Mouse (Mus musculus): Measurements from ENCODE around the gene Hyal3. TPM values are rescaled to one million over a fixed set of nuclear protein-coding genes. Genes with fewer than 3 reads are reported as not detected.

The Hyal3 gene
- polyA plus RNA-seq, 1 experiment from 2014 or later = 1.8 TPM

- Histone ChIP-seq H3K27ac (replicated peaks) (peak overlapping the region; percentile 89), H3K4me1 (replicated peaks) (peaks cover 94% of the 10 kb centered on the region), H3K27me3 (no peaks in the 10 kb centered on the region), H3K4me3 (no peak overlapping the region), H3K9ac (peak overlapping the region; percentile 26; the same call in 1 of the 2 replicates), H3K9me3 (no peaks in the 10 kb centered on the region), H3K36me3 (no peaks in the 10 kb centered on the region), H3K4me2 (peak overlapping the region; percentile 70)
- no peak for ATAC-seq (ENCODE audit: low FRiP score, low read depth)
- 42% methylated on average over 15 of the region's 15 CpGs for WGBS
Measured at GRCm38 (mm10) chr9:107628721-107629410, 48.2 kb downstream of the Hyal3 start.

DNA sequence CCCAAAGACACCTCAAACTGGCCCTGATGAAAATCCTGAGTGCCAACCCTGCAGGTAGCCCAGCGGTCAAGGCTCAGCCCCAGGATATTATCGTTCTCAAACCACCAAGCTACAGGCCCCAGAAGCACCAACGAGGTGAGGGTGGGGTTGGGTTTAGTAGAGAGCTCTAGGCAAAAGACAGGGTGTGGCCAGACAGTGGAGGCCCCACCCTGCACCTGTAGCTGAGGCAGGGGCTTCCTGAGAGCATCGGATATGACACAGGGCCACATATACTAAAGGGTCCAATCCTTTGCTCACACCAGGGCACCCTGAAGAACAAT is 48.8 kb downstream of the Hyal3 start:
- Histone ChIP-seq H3K4me3 (no peak overlapping the region), H3K9ac (peak overlapping the region; percentile 17)

DNA sequence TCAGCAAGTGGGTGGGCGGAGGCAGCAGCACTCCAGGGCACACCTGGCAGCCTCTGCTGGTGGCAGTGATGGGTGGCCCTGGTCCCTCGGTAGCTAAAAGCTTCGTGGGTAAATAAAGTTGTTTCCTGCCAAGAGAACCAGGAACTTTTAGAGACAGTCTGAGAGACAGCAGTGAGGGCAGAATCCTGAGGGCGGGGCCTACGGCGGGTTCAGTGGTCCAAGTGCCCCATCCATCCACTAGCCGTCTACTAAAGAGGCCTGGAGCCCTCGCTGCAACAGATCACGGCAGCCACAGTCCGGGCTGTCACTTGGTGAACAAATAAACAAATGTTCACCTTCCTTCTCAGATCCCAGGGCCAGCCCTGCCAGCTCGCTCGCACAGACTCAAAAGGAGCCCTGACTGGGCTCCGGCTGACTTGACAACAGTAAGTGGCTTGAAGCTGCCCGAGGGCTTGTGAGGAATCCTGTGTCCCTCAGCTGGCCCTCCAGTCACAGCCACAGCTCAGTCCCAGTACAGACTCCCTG is 49.3 kb downstream of the Hyal3 start:
- peak overlapping the region; percentile 12; the same call in 1 of the 2 replicates for H3K4me3 ChIP-seq
- peak overlapping the region; percentile 23 for H3K9ac ChIP-seq
- WGBS = 11% methylated on average over 14 of the region's 14 CpGs
- H3K4me1 ChIP-seq (replicated peaks) = peaks cover 97% of the 10 kb centered on the region
- peak overlapping the region; percentile 70 for H3K4me2 ChIP-seq
- H3K27ac ChIP-seq (replicated peaks) = peak overlapping the region; percentile 89
- ATAC-seq (ENCODE audit: low FRiP score, low read depth) = peak; percentile 10
- no peaks in the 10 kb centered on the region for H3K27me3 ChIP-seq
- H3K36me3 ChIP-seq = no peaks in the 10 kb centered on the region
- no peaks in the 10 kb centered on the region for H3K9me3 ChIP-seq

More for the DNA sequence above, 48.8 kb downstream of the Hyal3 start:
- H3K27me3 ChIP-seq = no peaks in the 10 kb centered on the region
- H3K27ac ChIP-seq (replicated peaks) = peak overlapping the region; percentile 89
- WGBS = 24% methylated on average over 4 of the region's 4 CpGs
- no peak for ATAC-seq (ENCODE audit: low FRiP score, low read depth)
- peaks cover 98% of the 10 kb centered on the region for H3K4me1 ChIP-seq (replicated peaks)
- H3K4me2 ChIP-seq = peak overlapping the region; percentile 70
- no peaks in the 10 kb centered on the region for H3K9me3 ChIP-seq
- no peaks in the 10 kb centered on the region for H3K36me3 ChIP-seq

DNA sequence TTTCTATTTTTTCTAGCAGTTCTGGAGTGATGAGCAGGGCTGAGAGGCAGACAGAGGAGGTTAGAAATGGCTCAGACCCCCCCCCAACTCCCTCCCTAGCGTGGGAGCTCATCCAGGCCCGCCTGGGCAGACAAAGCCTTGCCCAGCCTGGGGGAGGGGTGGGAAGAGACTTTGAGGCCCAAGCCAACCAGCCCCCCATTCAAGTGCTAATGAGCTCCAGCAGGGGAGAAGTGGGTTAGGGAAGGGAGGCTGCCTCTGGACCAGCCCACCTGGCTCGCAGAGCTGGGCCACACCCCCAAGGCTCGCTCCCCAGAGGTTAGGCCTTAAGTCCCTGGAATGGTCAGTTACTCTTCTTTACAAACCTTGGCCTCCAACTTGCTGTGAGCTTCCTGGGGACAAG is 50.0 kb downstream of the Hyal3 start:
- Histone ChIP-seq H3K27me3 (no peaks in the 10 kb centered on the region), H3K27ac (replicated peaks) (peak overlapping the region; percentile 89), H3K4me1 (replicated peaks) (peaks cover 95% of the 10 kb centered on the region), H3K4me2 (peak overlapping the region; percentile 70), H3K9ac (peak overlapping the region; percentile 23), H3K9me3 (no peaks in the 10 kb centered on the region), H3K4me3 (peak overlapping the region; percentile 12; the same call in 1 of the 2 replicates), H3K36me3 (no peaks in the 10 kb centered on the region)
- ATAC-seq (ENCODE audit: low FRiP score, low read depth) = peak; percentile 29
- WGBS = 2% methylated on average over 4 of the region's 4 CpGs

- ATAC-seq (ENCODE audit: low FRiP score, low read depth) = no peak
- 23% methylated on average over 9 of the region's 9 CpGs for WGBS
- H3K4me2 ChIP-seq = peak overlapping the region; percentile 70
- H3K9ac ChIP-seq = no peak overlapping the region
- peak overlapping the region; percentile 89 for H3K27ac ChIP-seq (replicated peaks)
- H3K9me3 ChIP-seq = no peaks in the 10 kb centered on the region
- H3K4me1 ChIP-seq (replicated peaks) = peaks cover 94% of the 10 kb centered on the region
- no peaks in the 10 kb centered on the region for H3K36me3 ChIP-seq
- peak overlapping the region; percentile 87; the same call in 1 of the 2 replicates for H3K4me3 ChIP-seq
- no peaks in the 10 kb centered on the region for H3K27me3 ChIP-seq
Measured at GRCm38 (mm10) chr9:107631311-107631826, 50.8 kb downstream of the Hyal3 start.

- Histone ChIP-seq H3K36me3 (no peaks in the 10 kb centered on the region), H3K27ac (replicated peaks) (peak overlapping the region; percentile 89), H3K9me3 (no peaks in the 10 kb centered on the region), H3K4me1 (replicated peaks) (peaks cover 93% of the 10 kb centered on the region), H3K4me2 (peak overlapping the region; percentile 70), H3K4me3 (peak overlapping the region; percentile 87), H3K27me3 (no peaks in the 10 kb centered on the region), H3K9ac (peak overlapping the region; percentile 96; the same call in 1 of the 2 replicates)
- no peak for ATAC-seq (ENCODE audit: low FRiP score, low read depth)
- WGBS = 51% methylated on average over 8 of the region's 8 CpGs
Measured at GRCm38 (mm10) chr9:107631861-107632260, 51.2 kb downstream of the Hyal3 start.

- no peaks in the 10 kb centered on the region for H3K27me3 ChIP-seq
- no peaks in the 10 kb centered on the region for H3K9me3 ChIP-seq
- no peak for ATAC-seq (ENCODE audit: low FRiP score, low read depth)
- H3K4me2 ChIP-seq = peak overlapping the region; percentile 70
- peaks cover 93% of the 10 kb centered on the region for H3K4me1 ChIP-seq (replicated peaks)
- H3K36me3 ChIP-seq = no peaks in the 10 kb centered on the region
- H3K27ac ChIP-seq (replicated peaks) = peak overlapping the region; percentile 89
- 24% methylated on average over 6 of the region's 6 CpGs for WGBS
- peak overlapping the region; percentile 96 for H3K9ac ChIP-seq
- H3K4me3 ChIP-seq = peak overlapping the region; percentile 87
Measured at GRCm38 (mm10) chr9:107632478-107632877, 51.9 kb downstream of the Hyal3 start.

GRCm38 (mm10) chr9:107633091-107633660 is 52.6 kb downstream of the Hyal3 start:
- peak; percentile 7; the same call in 1 of the 2 replicates for ATAC-seq (ENCODE audit: low FRiP score, low read depth)
- no peaks in the 10 kb centered on the region for H3K36me3 ChIP-seq
- H3K27me3 ChIP-seq = no peaks in the 10 kb centered on the region
- peaks cover 88% of the 10 kb centered on the region for H3K4me1 ChIP-seq (replicated peaks)
- peak overlapping the region; percentile 96 for H3K9ac ChIP-seq
- H3K4me2 ChIP-seq = peak overlapping the region; percentile 70
- H3K27ac ChIP-seq (replicated peaks) = peak overlapping the region; percentile 89
- 1% methylated on average over 33 of the region's 33 CpGs for WGBS
- H3K9me3 ChIP-seq = no peaks in the 10 kb centered on the region
- peak overlapping the region; percentile 87 for H3K4me3 ChIP-seq

GRCm38 (mm10) chr9:107633661-107634405 is 53.2 kb downstream of the Hyal3 start:
- under 1% methylated on average over 15 of the region's 15 CpGs for WGBS
- Histone ChIP-seq H3K9ac (peak overlapping the region; percentile 96), H3K27me3 (no peaks in the 10 kb centered on the region), H3K36me3 (no peaks in the 10 kb centered on the region), H3K4me2 (peak overlapping the region; percentile 70), H3K27ac (replicated peaks) (peak overlapping the region; percentile 89), H3K4me1 (replicated peaks) (peaks cover 82% of the 10 kb centered on the region), H3K9me3 (no peaks in the 10 kb centered on the region), H3K4me3 (peak overlapping the region; percentile 87)
- ATAC-seq (ENCODE audit: low FRiP score, low read depth) = no peak

DNA sequence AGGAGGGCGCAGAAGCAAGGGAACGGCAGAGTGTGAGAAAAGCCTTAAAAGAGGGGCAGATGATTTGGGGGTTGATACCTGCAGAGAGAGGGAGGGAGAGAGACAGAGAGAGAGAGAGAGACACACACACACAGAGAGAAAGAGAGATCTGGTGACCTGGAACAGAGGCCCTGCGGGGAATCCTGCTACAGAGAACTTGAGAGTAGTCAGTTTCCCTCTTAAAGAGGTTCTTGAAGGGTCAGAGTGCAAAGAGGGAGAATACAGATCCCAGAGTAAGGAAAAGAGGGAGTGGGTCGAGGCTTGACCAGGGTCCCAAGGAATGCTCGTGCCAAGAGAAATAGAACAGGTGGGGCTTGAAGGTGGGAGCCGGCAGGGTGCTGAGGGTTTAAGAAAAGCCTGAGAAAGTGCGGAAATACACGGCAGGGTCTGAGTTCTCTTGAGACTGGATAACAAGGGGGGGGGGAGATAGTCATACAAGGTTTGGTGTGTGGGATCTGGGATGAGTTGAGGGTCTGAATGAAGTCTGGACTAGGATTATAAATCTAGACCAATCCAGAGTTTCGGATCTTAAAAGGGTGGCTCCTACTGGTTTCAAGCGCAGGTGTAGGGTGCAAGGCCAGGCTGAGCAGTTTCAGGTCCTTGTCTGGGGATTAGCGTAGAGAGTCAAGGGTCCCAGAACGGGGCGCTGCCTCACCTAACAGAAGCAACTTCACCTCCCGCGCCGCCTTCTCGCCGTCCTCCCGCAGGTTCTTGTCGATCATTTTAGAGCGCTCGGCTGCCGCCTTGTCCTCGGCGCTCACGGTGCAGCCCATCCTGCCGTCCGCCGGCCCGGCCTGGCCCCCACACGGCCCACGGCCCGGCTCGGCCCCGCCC is 54.0 kb downstream of the Hyal3 start:
- Histone ChIP-seq H3K9ac (peak overlapping the region; percentile 96), H3K4me1 (replicated peaks) (peaks cover 74% of the 10 kb centered on the region), H3K27ac (replicated peaks) (peak overlapping the region; percentile 89), H3K36me3 (no peaks in the 10 kb centered on the region), H3K4me3 (peak overlapping the region; percentile 87), H3K27me3 (no peaks in the 10 kb centered on the region), H3K9me3 (no peaks in the 10 kb centered on the region), H3K4me2 (peak overlapping the region; percentile 70)
- no peak for ATAC-seq (ENCODE audit: low FRiP score, low read depth)
- WGBS = 0% methylated on average over 35 of the region's 35 CpGs

All from hindbrain, embryonic 15.5 days (tissue).